Mouse (Mus musculus) gastrocnemius, adult 2 months (tissue): ENCODE measurements at regions not wholly inside any gene's neighbourhood (a gene's known extent, or its start where the extent isn't known, plus 50 kb on each side); places are given as distances from the start of the nearest gene placed in this dataset.

ENCODE experiments used
- DNase-seq: peaks from one replicate; pipeline ENCODE4 v3.0.0; 2022
- H3K27ac ChIP-seq: fragments of 200-600 bp; 2 replicates; pipeline ENCODE4 v1.8.1; 2022; ENCODE audit warnings: mild to moderate bottlenecking
- H3K4me3 ChIP-seq: fragments of 200-600 bp; 2 replicates; pipeline ENCODE4 v1.8.1; 2022; ENCODE audit warnings: mild to moderate bottlenecking, moderate library complexity
- CTCF ChIP-seq: fragments of 200-600 bp; IDR thresholded peaks from 2 replicates; pipeline ENCODE4 v1.8.1; 2022; ENCODE audit warnings: antibody characterized with exemption, mild to moderate bottlenecking, moderate library complexity
- intact Hi-C: fragments of 180-260 bp; cut with DNase I; formaldehyde crosslinking; loops from one replicate; pipeline ENCODE4 v1.15.1; 2025

DNA sequence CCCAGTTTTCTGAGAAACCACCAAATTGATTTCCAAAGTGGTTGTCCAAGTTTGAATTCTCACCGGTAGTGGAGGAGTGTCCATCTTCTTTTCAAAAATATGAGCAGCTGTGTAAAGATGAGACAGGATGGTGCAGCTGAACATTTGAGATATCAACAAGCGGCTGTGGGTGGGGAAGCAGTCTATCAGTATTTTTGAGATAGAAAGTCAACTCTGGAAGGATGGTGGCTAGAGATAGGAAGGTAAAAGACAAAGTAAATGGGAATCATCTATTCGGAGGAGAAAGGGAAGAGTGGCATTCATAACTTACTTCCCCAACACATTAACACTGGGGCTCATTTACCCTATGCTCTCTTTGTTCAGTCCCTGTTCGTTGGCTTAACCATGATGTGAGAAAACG, 146.9 kb upstream of the Gmnc start:
- intact Hi-C loops, result no loop called here
- TF ChIP-seq CTCF, result no peak
- Histone ChIP-seq H3K4me3 (no peak overlapping the region), H3K27ac (no peak overlapping the region)
- no peak for DNase-seq

DNA sequence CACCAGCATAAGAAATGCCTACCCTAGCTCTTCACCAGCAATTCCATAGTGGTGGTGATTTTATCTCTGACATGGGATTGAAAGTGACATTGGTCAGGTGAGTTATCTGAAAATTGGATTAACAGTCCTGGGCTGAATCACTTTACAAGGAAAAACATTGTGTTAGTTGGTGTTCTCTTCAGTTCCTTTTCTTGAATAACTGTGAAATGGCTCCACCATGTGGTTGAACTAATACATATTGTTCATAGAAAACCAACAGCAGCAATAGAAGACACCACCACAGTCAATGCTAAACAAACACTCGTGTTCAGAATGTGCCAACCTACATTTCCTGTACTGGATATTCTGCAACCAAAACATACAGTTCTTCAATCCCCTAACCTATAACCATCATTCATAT, 147.5 kb upstream of the Gmnc start:
- H3K27ac ChIP-seq, result no peak overlapping the region
- DNase-seq, result no peak
- TF ChIP-seq CTCF, result peak; percentile 33
- intact Hi-C loops, result no loop called here
- no peak overlapping the region for H3K4me3 ChIP-seq

DNA sequence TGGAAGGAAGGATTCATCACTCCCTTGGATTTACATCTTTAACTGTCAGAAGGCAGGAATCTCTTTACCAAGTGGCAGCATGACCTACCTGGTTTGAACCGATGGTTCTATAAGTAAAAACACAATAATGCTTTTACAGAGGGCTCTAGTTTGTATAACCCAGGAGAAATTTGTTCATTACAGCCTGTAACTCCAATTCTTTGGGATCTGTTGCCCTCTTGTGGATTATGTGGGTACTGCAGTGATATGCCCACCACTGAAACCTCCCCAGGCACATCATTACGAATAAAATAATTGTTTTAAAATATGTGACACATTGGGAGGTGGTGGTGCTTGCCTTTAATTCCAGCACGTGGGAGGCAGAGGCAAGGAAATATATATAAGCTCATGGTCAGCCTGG, 148.6 kb upstream of the Gmnc start:
- DNase-seq, result peak; percentile 20
- H3K27ac ChIP-seq, result no peak overlapping the region
- TF ChIP-seq CTCF, result peak; percentile 92
- H3K4me3 ChIP-seq, result no peak overlapping the region
- intact Hi-C loops, result loop anchor here (2.0 kb wide), 1 partner anchor 317 kb away; no protein-coding TSS in a partner anchor

DNA sequence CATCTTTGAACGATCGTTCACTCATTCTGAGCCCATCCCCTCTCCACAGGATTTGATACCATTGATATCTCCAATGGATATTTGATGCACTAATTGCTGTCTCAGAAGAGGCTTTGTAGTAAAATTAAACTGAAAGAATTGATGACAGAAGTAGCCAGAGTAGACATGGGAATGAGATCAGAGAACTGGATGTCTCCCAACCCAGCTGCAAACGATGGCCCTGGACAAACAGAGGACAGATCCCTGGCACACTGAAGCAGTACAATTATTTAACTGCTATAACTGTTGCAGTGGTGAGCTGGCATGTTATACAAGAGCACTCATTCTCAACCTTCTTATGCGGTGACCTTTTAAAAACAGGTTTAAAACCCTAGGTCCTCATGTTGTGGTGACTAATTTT, 151.5 kb upstream of the Ostn start:
- intact Hi-C loops, result no loop called here
- H3K27ac ChIP-seq, result no peak overlapping the region
- TF ChIP-seq CTCF, result no peak
- H3K4me3 ChIP-seq, result no peak overlapping the region
- peak; percentile 23 for DNase-seq

DNA sequence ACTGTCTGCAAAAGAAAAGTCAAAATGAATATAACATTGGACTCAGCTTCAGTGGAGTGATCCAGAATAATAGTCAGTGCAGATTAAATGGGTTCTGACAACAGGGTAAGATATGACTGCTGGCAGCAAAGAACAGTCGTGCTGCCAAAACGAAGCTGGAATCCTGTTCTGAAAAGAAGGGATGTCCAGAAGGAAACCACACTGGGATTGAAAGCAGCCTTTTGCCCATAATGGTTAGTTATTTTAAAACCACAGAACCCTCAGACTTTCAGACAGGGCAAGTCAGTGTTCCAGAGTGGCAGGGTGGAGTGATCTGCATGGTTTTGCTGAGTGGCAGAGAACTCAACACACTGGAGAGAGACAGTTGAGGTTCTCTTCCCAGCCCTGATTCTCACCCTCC, 111.6 kb upstream of the Ostn start:
- H3K27ac ChIP-seq, result no peak overlapping the region
- H3K4me3 ChIP-seq, result no peak overlapping the region
- intact Hi-C loops, result no loop called here
- peak; percentile 47 for DNase-seq
- TF ChIP-seq CTCF, result no peak
